Mouse (Mus musculus): Measurements from ENCODE around the gene Nav2. TPM values are rescaled to one million over a fixed set of nuclear protein-coding genes. Genes with fewer than 3 reads are reported as not detected.

Gene Nav2
- polyA plus RNA-seq, 1 experiment from 2014 or later: 7.5 TPM

DNA sequence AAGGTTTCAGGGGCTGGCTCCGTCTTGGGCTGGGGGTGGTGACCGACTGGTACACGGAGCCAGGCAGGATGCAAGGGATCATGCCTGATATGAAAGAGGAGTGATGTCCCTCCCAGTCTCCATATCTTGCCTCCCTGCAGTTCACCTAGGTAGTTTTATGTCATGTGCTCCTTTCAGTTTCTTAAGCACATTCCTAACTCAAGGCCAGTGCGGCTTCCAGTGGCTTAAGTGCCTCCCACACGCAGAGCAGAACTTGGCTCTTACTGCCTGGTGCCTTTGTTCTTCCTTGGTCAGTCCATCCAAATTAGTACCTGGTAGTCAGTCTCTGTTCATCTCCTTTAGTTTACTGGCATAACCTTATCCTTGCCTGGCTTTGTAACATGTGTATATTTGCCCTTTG is 371.9 kb downstream of the Nav2 start:
- H3K4me3 ChIP-seq (ENCODE audit: low read depth, low read length): no peak overlapping the region
- WGBS: 88% methylated on average over 5 of the region's 5 CpGs
- H3K27me3 ChIP-seq (ENCODE audit: control insufficient read depth, insufficient read depth, low read length): no peaks in the 10 kb centered on the region
- H3K27ac ChIP-seq (replicated peaks; ENCODE audit: low read depth, low read length): no peak overlapping the region
- no peak overlapping the region for H3K4me2 ChIP-seq (ENCODE audit: low read depth, severe bottlenecking)
- H3K36me3 ChIP-seq (ENCODE audit: control insufficient read depth, insufficient read depth, low read length): no peaks in the 10 kb centered on the region
- H3K4me1 ChIP-seq (ENCODE audit: control insufficient read depth, insufficient read depth, low read length): no peaks in the 10 kb centered on the region
- DNase-seq (ENCODE audit: low spot score) (no peak), ATAC-seq (ENCODE audit: insufficient number of reproducible peaks, low FRiP score, low TSS enrichment, low read depth) (no peak)
- H3K9me3 ChIP-seq (ENCODE audit: control insufficient read depth, low read length): no peaks in the 10 kb centered on the region
- H3K9ac ChIP-seq (ENCODE audit: low read length): no peak overlapping the region

GRCm38 (mm10) chr7:49282446-49282845 is 373.9 kb downstream of the Nav2 start:
- 83% methylated on average over 7 of the region's 7 CpGs for WGBS
- no peak for DNase-seq (ENCODE audit: low spot score)
- no peak for ATAC-seq (ENCODE audit: insufficient number of reproducible peaks, low FRiP score, low TSS enrichment, low read depth)
- H3K27ac ChIP-seq (replicated peaks; ENCODE audit: low read depth, low read length): no peak overlapping the region
- no peak overlapping the region for H3K4me2 ChIP-seq (ENCODE audit: low read depth, severe bottlenecking)
- no peaks in the 10 kb centered on the region for H3K36me3 ChIP-seq (ENCODE audit: control insufficient read depth, insufficient read depth, low read length)
- H3K9me3 ChIP-seq (ENCODE audit: control insufficient read depth, low read length): no peaks in the 10 kb centered on the region
- H3K27me3 ChIP-seq (ENCODE audit: control insufficient read depth, insufficient read depth, low read length): no peaks in the 10 kb centered on the region
- no peaks in the 10 kb centered on the region for H3K4me1 ChIP-seq (ENCODE audit: control insufficient read depth, insufficient read depth, low read length)
- H3K9ac ChIP-seq (ENCODE audit: low read length): no peak overlapping the region
- H3K4me3 ChIP-seq (ENCODE audit: low read depth, low read length): no peak overlapping the region

- ATAC-seq (ENCODE audit: insufficient number of reproducible peaks, low FRiP score, low TSS enrichment, low read depth): no peak
- 45% methylated on average over 11 of the region's 11 CpGs for WGBS
Observed at GRCm38 (mm10) chr7:49283507-49284361, 375.2 kb downstream of the Nav2 start.

GRCm38 (mm10) chr7:49288186-49288585 is 379.7 kb downstream of the Nav2 start:
- H3K36me3 ChIP-seq (ENCODE audit: control insufficient read depth, insufficient read depth, low read length): no peaks in the 10 kb centered on the region

More at GRCm38 (mm10) chr7:49283507-49284361, 375.2 kb downstream of the Nav2 start:
- no peak overlapping the region for H3K4me3 ChIP-seq (ENCODE audit: low read depth, low read length)
- no peak for DNase-seq (ENCODE audit: low spot score)
- no peaks in the 10 kb centered on the region for H3K27me3 ChIP-seq (ENCODE audit: control insufficient read depth, insufficient read depth, low read length)
- H3K9ac ChIP-seq (ENCODE audit: low read length): no peak overlapping the region
- H3K4me2 ChIP-seq (ENCODE audit: low read depth, severe bottlenecking): no peak overlapping the region
- no peak overlapping the region for H3K27ac ChIP-seq (replicated peaks; ENCODE audit: low read depth, low read length)
- H3K4me1 ChIP-seq (ENCODE audit: control insufficient read depth, insufficient read depth, low read length): no peaks in the 10 kb centered on the region
- no peaks in the 10 kb centered on the region for H3K36me3 ChIP-seq (ENCODE audit: control insufficient read depth, insufficient read depth, low read length)
- no peaks in the 10 kb centered on the region for H3K9me3 ChIP-seq (ENCODE audit: control insufficient read depth, low read length)

GRCm38 (mm10) chr7:49290308-49290707 is 381.8 kb downstream of the Nav2 start:
- DNase-seq (ENCODE audit: low spot score) (no peak), ATAC-seq (ENCODE audit: insufficient number of reproducible peaks, low FRiP score, low TSS enrichment, low read depth) (no peak)
- H3K4me2 ChIP-seq (ENCODE audit: low read depth, severe bottlenecking): no peak overlapping the region

More at GRCm38 (mm10) chr7:49288186-49288585, 379.7 kb downstream of the Nav2 start:
- ATAC-seq (ENCODE audit: insufficient number of reproducible peaks, low FRiP score, low TSS enrichment, low read depth): no peak
- no peak overlapping the region for H3K4me2 ChIP-seq (ENCODE audit: low read depth, severe bottlenecking)
- 78% methylated on average over 8 of the region's 8 CpGs for WGBS
- no peak overlapping the region for H3K4me3 ChIP-seq (ENCODE audit: low read depth, low read length)
- no peak overlapping the region for H3K9ac ChIP-seq (ENCODE audit: low read length)
- no peak for DNase-seq (ENCODE audit: low spot score)
- H3K27ac ChIP-seq (replicated peaks; ENCODE audit: low read depth, low read length): no peak overlapping the region
- no peaks in the 10 kb centered on the region for H3K4me1 ChIP-seq (ENCODE audit: control insufficient read depth, insufficient read depth, low read length)
- no peaks in the 10 kb centered on the region for H3K9me3 ChIP-seq (ENCODE audit: control insufficient read depth, low read length)
- H3K27me3 ChIP-seq (ENCODE audit: control insufficient read depth, insufficient read depth, low read length): no peaks in the 10 kb centered on the region

DNA sequence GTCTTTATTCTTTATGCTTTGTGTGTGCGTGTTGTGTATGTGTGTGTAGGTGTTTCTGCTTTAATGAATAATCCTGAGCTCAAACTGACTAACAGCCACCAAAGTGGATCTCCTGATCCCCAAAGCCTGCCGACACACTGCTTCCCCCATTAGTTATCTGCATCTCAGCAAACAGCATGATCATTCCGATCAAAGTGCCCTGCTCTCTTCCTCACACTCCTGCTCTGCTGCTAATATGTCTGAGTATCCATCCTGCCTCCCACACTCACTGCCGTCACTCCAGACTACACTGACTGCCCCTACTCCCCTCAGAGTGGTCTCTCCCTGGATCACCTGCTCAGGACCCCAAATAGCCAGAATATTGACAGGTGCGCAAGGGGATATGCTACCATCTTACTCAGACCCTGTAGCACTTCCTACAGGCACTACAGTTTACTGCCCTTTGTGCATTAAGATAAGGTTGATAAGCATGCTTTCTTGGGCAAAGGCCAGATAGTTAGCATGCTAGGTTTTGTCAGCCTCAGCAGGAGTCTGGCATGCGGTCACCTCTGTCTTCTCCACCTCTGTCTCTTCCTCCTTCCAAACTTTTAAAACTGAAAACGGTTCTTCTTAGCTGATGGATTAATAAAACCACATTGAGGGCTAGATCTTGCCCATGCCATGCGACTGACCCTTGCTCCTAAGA is 382.8 kb downstream of the Nav2 start:
- Histone ChIP-seq H3K9ac (ENCODE audit: low read length) (no peak overlapping the region), H3K9me3 (ENCODE audit: control insufficient read depth, low read length) (no peaks in the 10 kb centered on the region), H3K27ac (replicated peaks; ENCODE audit: low read depth, low read length) (no peak overlapping the region), H3K4me3 (ENCODE audit: low read depth, low read length) (no peak overlapping the region), H3K4me2 (ENCODE audit: low read depth, severe bottlenecking) (no peak overlapping the region), H3K4me1 (ENCODE audit: control insufficient read depth, insufficient read depth, low read length) (no peaks in the 10 kb centered on the region), H3K36me3 (ENCODE audit: control insufficient read depth, insufficient read depth, low read length) (no peaks in the 10 kb centered on the region), H3K27me3 (ENCODE audit: control insufficient read depth, insufficient read depth, low read length) (no peaks in the 10 kb centered on the region)
- 98% methylated on average over 8 of the region's 8 CpGs for WGBS
- DNase-seq (ENCODE audit: low spot score): no peak
- ATAC-seq (ENCODE audit: insufficient number of reproducible peaks, low FRiP score, low TSS enrichment, low read depth): no peak

More at GRCm38 (mm10) chr7:49290308-49290707, 381.8 kb downstream of the Nav2 start:
- Histone ChIP-seq H3K27me3 (ENCODE audit: control insufficient read depth, insufficient read depth, low read length) (no peaks in the 10 kb centered on the region), H3K27ac (replicated peaks; ENCODE audit: low read depth, low read length) (no peak overlapping the region), H3K36me3 (ENCODE audit: control insufficient read depth, insufficient read depth, low read length) (no peaks in the 10 kb centered on the region), H3K9me3 (ENCODE audit: control insufficient read depth, low read length) (no peaks in the 10 kb centered on the region), H3K4me3 (ENCODE audit: low read depth, low read length) (no peak overlapping the region), H3K4me1 (ENCODE audit: control insufficient read depth, insufficient read depth, low read length) (no peaks in the 10 kb centered on the region), H3K9ac (ENCODE audit: low read length) (no peak overlapping the region)
- 89% methylated on average over 4 of the region's 4 CpGs for WGBS

- no peak overlapping the region for H3K9ac ChIP-seq (ENCODE audit: low read length)
- WGBS: 85% methylated on average over 3 of the region's 3 CpGs
Observed at GRCm38 (mm10) chr7:49297148-49297547, 388.6 kb downstream of the Nav2 start.

GRCm38 (mm10) chr7:49298431-49298839 is 389.9 kb downstream of the Nav2 start:
- no peak for DNase-seq (ENCODE audit: low spot score)
- Histone ChIP-seq H3K4me2 (ENCODE audit: low read depth, severe bottlenecking) (no peak overlapping the region), H3K27ac (replicated peaks; ENCODE audit: low read depth, low read length) (no peak overlapping the region), H3K9ac (ENCODE audit: low read length) (no peak overlapping the region), H3K9me3 (ENCODE audit: control insufficient read depth, low read length) (no peaks in the 10 kb centered on the region), H3K4me1 (ENCODE audit: control insufficient read depth, insufficient read depth, low read length) (no peaks in the 10 kb centered on the region), H3K4me3 (ENCODE audit: low read depth, low read length) (no peak overlapping the region), H3K27me3 (ENCODE audit: control insufficient read depth, insufficient read depth, low read length) (no peaks in the 10 kb centered on the region), H3K36me3 (ENCODE audit: control insufficient read depth, insufficient read depth, low read length) (no peaks in the 10 kb centered on the region)
- no peak for ATAC-seq (ENCODE audit: insufficient number of reproducible peaks, low FRiP score, low TSS enrichment, low read depth)
- 8% methylated on average over 4 of the region's 4 CpGs for WGBS

More at GRCm38 (mm10) chr7:49297148-49297547, 388.6 kb downstream of the Nav2 start:
- Histone ChIP-seq H3K27me3 (ENCODE audit: control insufficient read depth, insufficient read depth, low read length) (no peaks in the 10 kb centered on the region), H3K36me3 (ENCODE audit: control insufficient read depth, insufficient read depth, low read length) (no peaks in the 10 kb centered on the region), H3K4me3 (ENCODE audit: low read depth, low read length) (no peak overlapping the region), H3K27ac (replicated peaks; ENCODE audit: low read depth, low read length) (no peak overlapping the region), H3K9me3 (ENCODE audit: control insufficient read depth, low read length) (no peaks in the 10 kb centered on the region), H3K4me1 (ENCODE audit: control insufficient read depth, insufficient read depth, low read length) (no peaks in the 10 kb centered on the region), H3K4me2 (ENCODE audit: low read depth, severe bottlenecking) (no peak overlapping the region)
- ATAC-seq (ENCODE audit: insufficient number of reproducible peaks, low FRiP score, low TSS enrichment, low read depth): no peak
- DNase-seq (ENCODE audit: low spot score): no peak
